Mouse (Mus musculus) c-Kit-negative CD71-positive TER-119-positive erythroid progenitor cells, embryonic 14.5 days (primary cell): Measurements from ENCODE around the gene Slc22a17.

Source experiments
- DNase-seq: peaks from one replicate; pipeline ENCODE4 v3.0.0-alpha.2; 2013; ENCODE audit warnings: low read depth, low spot score

Gene Slc22a17

GRCm38 (mm10) chr14:54939434-54940175 lies 26.7 kb upstream of the Slc22a17 start:
- DNase-seq: peak; percentile 20

- DNase-seq: no peak
Observed at GRCm38 (mm10) chr14:54938431-54939219, 25.7 kb upstream of the Slc22a17 start.

- DNase-seq: no peak
Observed at GRCm38 (mm10) chr14:54937361-54938182, 24.6 kb upstream of the Slc22a17 start.

GRCm38 (mm10) chr14:54936831-54937160 lies 23.9 kb upstream of the Slc22a17 start:
- DNase-seq: no peak

GRCm38 (mm10) chr14:54935904-54936830 lies 23.2 kb upstream of the Slc22a17 start, which contains the start of gene Cmtm5:
TSS of gene Cmtm5 (plus strand) at chr14:54936261.
- DNase-seq: no peak

GRCm38 (mm10) chr14:54932645-54933150 lies 19.8 kb upstream of the Slc22a17 start, which contains the start of gene Il25:
TSS of gene Il25 (plus strand) at chr14:54932695.
- no peak for DNase-seq

GRCm38 (mm10) chr14:54930431-54930830 lies 17.5 kb upstream of the Slc22a17 start:
- no peak for DNase-seq

GRCm38 (mm10) chr14:54929801-54930200 lies 16.9 kb upstream of the Slc22a17 start:
- no peak for DNase-seq

GRCm38 (mm10) chr14:54927296-54927695 lies 14.4 kb upstream of the Slc22a17 start:
- DNase-seq: no peak

- DNase-seq: no peak
Observed at GRCm38 (mm10) chr14:54926401-54927158, 13.6 kb upstream of the Slc22a17 start.

GRCm38 (mm10) chr14:54925349-54926342 lies 12.7 kb upstream of the Slc22a17 start, which contains the start of gene Efs:
TSS of gene Efs (minus strand) at chr14:54926126.
- no peak for DNase-seq

GRCm38 (mm10) chr14:54924641-54925348 lies 11.9 kb upstream of the Slc22a17 start:
- DNase-seq: peak; percentile 22

GRCm38 (mm10) chr14:54920076-54920685 lies 7.2 kb upstream of the Slc22a17 start:
- DNase-seq: no peak

GRCm38 (mm10) chr14:54913343-54913742 lies 411 bp upstream of the Slc22a17 start:
- no peak for DNase-seq

- no peak for DNase-seq
Observed at GRCm38 (mm10) chr14:54912109-54912850, 652 bp downstream of the Slc22a17 start.

- DNase-seq: no peak
Observed at GRCm38 (mm10) chr14:54908682-54909081, 4.2 kb downstream of the Slc22a17 start.

- DNase-seq: no peak
Observed at GRCm38 (mm10) chr14:54903641-54904040, 9.3 kb downstream of the Slc22a17 start.
